Mouse (Mus musculus): ENCODE data around the gene Hoxa3.

Gene Hoxa3

DNA sequence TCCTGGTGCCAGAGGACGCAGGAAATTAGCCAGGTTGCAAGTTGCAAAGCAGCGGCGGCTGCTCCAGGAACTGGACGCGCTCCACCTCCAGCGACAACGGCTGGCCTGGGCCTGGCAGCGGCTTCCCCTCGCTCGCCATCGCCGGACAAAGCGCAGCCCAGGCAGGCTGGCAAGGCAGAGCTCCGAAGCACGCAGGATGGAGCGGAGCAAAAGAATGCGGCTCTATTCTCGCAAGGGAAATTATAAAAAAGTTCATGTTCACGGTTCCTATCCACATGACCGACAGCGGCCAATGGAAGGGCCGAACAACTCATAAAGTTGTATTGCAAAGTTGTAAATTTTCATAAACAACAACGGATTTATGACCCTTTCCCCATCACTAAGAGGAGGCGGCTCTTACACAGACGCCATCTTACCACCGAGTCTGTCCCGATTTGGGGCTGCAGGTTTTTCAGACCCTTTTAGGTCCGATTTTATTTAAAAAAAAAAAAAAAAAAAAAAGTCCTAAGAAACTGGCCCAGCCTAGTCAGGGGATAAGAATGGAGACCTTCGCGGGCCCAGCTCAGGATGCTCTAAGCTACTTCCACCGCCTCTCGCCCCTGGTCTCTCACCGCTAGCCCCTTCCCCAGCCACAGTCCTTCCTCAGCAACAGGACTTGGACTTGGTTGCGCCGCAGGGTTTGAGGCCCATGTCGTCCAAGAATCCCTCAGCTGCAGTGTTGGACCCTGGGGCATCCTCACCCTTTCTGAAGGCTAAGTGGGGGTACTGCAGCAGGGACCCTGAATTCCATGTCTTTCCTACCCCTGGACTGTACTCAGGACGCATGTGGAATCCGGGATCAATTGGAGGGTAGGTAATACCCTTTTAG lies at the start of gene Hoxa3, which contains the start of gene Gm28308:
TSS of gene Hoxa3 (minus strand) at position 218 of the 868 bp plus-strand sequence.
TSS of gene Gm28308 (minus strand) at position 221 of the 868 bp plus-strand sequence.
- no peak for DNase-seq (ENCODE audit: low spot score in 2 of 2)

DNA sequence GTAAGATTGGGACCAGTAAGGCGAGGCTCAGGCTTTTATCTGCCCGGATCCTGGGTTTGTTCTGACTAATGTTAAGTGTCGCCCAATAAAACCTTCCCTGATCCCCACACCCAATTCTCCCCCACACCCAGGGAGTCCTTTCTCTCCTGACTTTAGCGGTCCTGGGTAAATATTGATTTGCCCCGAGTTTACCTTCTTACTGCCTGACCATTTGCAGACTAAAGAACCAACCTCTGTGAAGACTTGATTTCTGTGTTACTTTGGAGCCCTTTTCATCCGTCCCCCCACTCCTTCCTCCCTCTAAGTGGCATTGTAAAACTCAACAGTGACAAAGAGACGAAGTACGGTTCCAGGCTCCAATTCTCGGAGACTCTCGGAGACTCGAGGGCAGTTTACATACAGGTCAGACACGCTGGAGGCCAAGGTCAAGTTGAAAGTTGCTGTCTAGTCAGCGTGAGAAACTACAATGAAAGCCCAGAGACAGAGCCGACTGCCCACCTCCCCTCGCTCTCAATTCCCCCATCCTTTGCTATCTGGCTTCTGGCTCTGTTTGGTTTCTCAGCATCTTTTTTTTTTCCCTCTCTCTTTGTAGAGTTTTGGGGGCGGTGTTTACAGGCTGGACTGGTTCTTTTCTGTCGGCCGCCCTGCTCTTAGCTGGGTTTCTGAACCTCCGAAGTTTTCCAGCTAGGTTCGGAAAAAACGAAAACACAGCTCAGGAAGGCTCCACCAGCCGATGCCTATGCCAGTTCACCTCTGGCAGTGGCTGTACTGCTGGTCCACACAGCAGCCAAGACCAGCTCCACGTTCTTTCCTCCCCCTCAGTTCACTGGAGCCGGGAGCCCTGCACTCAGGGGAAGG lies 49.6 kb upstream of the Hoxa3 start:
- DNase-seq (ENCODE audit: low spot score in 2 of 2) = no peak

DNA sequence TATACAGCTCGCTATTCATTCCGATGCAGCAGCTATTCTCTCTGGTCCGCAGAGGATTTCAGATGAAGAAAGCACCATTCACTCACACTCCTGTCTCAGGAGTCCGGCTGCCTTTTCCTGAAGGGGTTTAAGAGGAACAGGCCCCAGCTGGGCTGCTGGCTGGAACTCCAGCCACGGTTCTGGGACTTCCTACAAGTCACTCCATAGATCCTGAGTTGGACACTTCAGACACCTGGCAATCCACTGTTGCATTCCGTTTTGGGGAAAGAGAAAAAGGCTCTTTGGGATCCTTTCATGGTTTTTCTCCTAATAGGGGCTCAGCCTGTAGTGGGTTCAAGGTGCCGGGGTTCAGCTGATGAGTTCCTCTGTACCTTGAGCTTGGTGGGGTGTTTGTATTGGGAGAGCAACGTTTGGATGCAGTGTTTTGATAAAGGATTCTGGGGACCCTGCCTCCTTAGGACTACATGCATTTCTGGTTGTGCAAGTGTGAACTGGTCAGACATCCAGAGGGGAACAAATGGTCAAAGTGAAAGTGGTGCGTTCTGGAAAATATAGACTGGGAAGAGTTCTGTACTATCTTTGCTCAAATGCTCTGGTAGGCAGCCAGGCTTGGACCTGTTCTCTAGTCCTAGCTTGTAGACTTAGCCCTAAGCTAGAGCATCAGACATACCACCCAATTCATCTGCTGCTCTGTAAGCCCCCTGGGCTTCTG lies 48.8 kb upstream of the Hoxa3 start:
- DNase-seq (ENCODE audit: low spot score in 2 of 2) = no peak

GRCm38 (mm10) chr6:52260654-52261575 lies 47.8 kb upstream of the Hoxa3 start, which contains the start of gene Hoxa13:
Hoxa13 (minus strand) TSS chr6:52260880.
- DNase-seq (ENCODE audit: low spot score in 2 of 2) = no peak

DNA sequence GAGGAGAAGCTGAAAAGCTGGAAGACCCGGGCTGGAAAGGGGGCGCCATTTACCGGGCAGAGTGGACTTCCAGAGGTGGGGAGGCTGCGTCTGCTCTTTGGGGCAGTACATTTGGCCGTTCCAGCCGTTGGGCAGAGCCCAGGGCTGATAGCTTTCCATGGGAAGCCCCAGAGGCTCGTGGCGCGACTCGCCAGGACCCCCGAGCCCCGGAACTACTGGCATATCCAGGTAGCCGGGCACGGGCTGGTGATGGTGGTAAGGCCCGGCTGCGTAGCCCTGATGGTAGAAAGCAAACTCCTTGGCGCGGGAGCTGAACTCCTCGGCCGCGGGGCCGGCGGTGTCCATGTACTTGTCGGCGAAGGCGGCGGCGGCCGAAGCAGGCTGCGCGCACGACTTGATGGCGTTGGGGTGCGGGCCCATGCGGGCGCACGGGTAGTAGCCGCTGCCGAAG lies 46.7 kb upstream of the Hoxa3 start:
- no peak for DNase-seq (ENCODE audit: low spot score in 2 of 2)

DNA sequence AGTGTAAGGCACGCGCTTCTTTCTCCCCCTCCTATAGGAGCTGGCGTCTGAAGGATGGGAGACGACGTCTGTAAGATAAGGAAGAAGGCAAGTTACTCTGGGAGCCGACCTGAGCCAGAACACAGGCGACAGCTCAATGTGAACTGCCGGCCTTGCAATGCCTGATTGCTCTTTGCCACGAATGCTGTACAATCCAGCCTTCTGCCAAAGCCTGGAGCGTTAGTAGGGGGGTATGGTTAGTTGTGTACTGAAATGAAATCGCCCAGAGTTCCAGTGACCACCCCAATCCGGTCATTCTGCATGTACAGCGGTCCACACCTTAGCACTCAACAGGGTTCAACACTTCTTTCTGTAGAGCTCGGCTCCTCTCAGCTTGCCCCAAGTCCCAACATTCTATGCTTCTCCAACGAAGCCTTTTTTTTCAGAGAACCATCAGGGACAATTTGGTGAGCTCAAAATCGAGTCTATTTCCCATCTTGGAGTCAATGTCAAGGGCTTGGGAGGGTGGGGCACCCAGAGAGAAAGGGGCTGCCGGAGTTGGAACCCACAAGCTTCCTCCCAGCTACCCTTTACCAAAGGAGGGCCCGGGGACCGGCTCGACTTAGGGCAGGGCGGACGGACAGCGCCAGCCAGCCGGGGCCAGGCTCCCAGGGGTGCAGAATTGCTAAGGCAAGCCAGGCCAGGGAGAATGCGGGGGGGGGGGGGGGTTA lies 46.1 kb upstream of the Hoxa3 start:
- DNase-seq (ENCODE audit: low spot score in 2 of 2) = no peak

DNA sequence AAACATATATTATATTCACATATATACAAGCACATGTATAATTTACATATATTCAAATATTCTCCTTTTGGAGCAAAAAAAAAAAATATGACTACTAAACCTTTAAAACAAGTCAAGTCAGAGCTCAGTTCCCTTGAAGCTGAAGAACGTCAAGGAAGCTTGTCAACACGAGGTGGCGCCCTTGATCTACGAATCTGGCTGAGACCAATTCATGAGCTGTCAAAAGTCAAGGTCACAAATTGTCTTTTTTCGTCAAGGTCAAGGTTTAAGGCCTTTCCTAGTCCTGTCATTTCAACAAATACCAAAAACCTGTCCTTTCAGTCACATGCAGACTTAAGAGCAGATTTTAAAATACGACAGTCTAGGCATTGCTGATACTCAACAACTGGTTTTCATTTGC lies 43.8 kb upstream of the Hoxa3 start:
- peak in 1 of 2 experiments; percentile 57 for DNase-seq (ENCODE audit: low spot score in 2 of 2)

GRCm38 (mm10) chr6:52253511-52254500 lies 40.7 kb upstream of the Hoxa3 start:
- DNase-seq (ENCODE audit: low spot score in 2 of 2) = no peak

- DNase-seq (ENCODE audit: low spot score in 2 of 2) = no peak
Observed at GRCm38 (mm10) chr6:52252775-52253376, 39.7 kb upstream of the Hoxa3 start.

GRCm38 (mm10) chr6:52252016-52252774 lies 39.1 kb upstream of the Hoxa3 start:
- no peak for DNase-seq (ENCODE audit: low spot score in 2 of 2)

DNA sequence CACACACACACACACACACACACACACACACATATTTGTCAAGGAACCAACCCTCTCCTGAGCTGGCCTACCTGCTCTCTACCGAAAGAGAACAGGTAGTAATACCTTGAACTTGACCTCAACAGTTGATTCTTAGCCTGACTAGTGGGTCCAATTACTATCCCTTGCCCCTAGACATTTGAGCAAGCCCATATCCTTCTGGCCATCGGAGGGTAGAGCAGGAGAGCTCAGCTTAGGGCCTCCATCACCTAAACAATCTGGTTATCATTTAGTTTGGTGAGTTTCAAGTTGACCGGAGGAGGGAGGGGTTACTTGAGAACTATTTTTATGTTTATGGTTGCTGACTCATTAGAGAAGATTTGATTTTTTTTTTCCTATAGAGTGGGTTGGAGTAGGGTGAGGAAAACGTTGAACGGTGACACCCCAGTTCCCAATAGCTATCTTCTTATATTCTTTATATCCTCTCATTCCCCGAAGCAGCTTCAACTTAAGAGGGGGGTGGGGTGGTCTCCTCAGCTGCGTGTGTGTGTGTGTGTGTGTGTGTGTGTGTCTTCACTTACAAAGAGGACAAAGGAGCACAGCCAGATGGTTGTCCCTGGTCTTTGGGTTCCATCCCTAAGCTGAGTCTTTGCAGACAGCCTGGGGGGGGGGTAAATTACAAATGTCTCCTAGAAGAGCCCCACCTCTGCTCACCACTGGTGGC lies 38.2 kb upstream of the Hoxa3 start:
- DNase-seq (ENCODE audit: low spot score in 2 of 2) = no peak

DNA sequence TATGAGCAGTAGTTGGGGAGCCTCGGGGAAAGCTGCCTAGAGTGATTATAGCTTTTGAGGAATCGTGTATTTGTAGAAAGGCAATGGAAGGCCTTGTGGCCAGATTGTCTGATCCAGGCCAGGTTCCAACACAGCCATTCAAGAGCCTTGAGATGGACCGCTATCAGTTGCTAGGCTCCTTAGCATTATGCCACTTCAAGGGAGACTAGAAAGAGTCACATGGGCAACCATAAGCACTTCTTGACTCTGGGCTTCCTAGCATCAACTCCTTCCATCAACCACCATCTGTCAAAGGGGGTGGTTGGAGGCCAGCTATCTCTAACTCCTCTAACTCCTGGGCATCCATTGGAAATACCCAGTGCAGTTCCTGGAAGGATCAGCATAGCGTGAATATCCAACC lies 36.7 kb upstream of the Hoxa3 start:
- no peak for DNase-seq (ENCODE audit: low spot score in 2 of 2)

- no peak for DNase-seq (ENCODE audit: low spot score in 2 of 2)
Observed at GRCm38 (mm10) chr6:52249415-52249738, 36.2 kb upstream of the Hoxa3 start.

- no peak for DNase-seq (ENCODE audit: low spot score in 2 of 2)
Observed at GRCm38 (mm10) chr6:52248638-52249414, 35.7 kb upstream of the Hoxa3 start.

DNA sequence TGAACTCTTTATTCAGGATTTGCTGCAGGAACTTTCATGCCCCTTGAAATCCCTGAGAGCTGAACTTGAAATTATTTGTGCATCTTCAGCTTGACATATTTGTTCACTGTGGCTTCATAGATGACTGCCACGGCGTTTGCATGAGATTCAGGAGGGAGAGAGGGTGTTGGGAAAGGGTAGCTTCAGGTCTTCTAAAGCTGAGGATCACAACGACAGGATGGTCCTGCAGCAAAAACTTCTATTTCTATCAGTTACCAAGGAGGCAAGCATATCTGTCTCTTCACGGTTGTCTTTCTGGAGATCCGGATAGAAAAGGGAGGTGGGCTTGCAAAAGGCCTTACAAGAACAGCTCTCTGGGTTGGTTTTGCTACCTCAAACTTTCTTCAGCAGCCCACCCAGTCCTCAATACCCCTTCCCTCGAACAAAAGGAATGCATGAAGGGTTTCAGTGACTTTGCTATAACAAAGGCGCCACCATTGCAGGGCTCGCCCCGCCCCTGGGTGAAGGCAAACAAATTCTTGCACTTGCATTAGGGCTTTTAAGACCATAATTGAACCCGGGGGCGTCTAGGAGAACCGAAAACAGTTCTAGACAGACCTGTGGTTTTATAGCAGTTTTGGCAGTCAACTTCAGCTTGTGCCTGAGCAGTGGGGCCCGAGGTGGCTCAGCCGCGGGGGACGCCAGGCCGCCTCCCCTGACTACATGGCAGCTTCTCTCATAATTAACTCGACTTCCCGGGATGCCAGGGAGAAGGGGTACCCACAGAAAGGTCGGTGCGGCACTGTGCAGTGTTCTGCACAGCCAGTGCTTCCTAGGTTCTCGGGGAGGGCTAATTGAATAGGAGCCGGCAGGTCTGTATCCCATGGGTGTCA lies 34.9 kb upstream of the Hoxa3 start:
- no peak for DNase-seq (ENCODE audit: low spot score in 2 of 2)

Measured in frontal cortex, postnatal 14 days (tissue).